Mouse (Mus musculus) CD8-positive naive resting alpha-beta T cell, adult 2 months (primary cell): ENCODE data around the gene Gm5089.

ENCODE experiments used
- DNase-seq, 2 experiments: peaks; one replicate each; pipeline ENCODE4 v3.0.0; 2022; ENCODE audit warnings: low read depth in 2 of 2, low spot score in 2 of 2

Gm5089 gene

GRCm38 (mm10) chr14:122450496-122451382 lies at the start of gene Gm5089:
Gene Gm5089 (minus strand): TSS chr14:122451115.
- no peak for DNase-seq

- DNase-seq = no peak
These were observed 41.1 kb upstream of the Gm5089 start for GRCm38 (mm10) chr14:122492015-122492414.

DNA sequence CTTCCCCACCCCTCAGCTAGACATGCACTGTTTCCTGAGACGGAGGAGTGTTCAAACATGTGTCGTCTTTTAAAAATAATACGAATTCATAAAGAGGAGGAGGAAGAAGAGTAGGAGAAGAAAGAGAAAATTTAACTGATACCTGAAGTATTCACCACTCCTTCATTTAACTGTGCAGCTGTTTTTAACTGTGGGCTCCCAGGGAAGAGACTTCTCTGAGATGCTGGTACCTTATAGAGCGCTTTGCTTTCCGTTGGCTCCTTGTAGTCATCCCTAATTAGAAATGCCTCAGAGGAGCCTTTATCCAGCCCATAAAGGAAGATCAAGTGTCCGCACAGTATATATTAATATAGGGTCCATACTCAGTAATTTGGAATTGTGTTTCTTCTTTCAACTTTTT lies 40.6 kb upstream of the Gm5089 start:
- no peak for DNase-seq

DNA sequence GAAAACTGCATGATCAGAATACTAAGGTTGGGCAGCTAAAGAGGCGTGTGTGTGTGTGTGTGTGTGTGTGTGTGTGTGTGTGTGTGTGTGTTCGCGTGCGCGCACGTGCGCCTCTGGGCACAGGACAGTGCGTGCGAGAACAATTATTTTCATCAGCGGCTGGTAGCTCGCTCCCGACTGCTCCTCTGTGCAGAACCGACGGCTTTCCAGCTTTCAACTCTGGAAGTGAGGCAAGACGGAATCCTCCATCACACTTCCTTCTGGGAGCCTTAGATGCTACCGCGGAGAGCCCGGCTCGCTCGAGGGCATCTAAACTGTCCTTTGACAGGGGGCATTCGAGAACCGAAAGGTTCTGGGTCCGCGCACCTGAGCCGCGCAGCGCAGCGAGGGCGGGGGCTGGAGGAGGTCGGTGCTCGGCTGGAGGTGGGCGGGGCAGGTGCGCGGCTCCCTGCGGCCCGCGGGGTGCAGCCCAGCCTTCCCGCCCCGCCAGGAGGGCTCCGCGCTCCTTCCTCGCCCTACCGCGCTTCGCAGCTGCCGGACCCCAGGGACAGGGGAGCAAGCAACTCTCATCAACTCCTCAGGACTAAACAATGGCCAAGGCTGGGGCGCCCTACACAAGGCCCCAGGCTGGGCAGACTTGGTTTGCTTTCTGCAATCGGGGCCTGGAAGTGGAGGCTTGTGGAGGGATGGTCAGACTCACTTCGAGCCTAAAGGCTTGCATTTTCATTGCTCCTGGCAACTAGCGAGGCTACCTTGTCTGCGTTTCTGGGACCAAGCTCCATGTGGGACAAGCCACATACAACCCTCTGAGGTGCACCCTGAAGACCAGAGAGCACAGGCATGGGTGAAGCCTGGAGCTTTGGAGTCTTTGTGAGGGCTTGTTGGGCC lies 39.8 kb upstream of the Gm5089 start, which contains the start of gene Gm10837:
TSS of gene Gm10837 (plus strand) at position 146 of the 888 bp plus-strand sequence.
- no peak for DNase-seq

DNA sequence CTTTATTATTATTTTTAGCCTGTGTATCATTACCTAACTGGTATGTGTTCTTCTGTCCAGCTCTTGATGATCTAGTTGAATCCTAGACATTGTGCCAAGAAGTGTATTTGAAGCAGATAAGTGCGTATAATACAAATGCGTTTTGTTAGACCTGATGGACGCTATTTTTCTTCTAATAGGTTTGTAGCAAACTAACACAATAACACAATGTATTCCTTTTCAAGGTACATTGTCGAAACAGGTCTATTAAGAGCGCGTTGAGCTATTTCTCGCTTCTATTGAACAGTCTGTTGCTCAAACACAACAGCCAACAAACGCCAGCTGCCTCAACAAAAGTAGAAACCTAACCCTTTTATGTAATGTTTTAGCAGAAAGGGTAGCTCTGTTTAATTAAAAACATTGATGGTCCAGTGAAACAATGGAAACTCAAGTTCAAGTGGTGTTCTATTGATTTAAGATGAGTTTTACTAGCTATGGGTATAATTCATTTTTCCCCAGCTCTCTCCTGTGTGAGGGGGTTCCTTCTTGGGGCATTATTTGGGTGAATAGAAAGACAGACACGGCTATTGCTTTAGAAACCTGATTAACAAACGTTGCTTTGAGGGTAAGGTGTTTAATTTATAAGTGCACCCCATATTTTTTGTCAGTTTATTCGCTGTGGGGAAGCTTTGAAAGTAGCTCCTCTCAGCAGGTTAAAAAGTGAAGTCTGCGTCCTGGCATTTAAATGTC lies 38.9 kb upstream of the Gm5089 start:
- no peak for DNase-seq

DNA sequence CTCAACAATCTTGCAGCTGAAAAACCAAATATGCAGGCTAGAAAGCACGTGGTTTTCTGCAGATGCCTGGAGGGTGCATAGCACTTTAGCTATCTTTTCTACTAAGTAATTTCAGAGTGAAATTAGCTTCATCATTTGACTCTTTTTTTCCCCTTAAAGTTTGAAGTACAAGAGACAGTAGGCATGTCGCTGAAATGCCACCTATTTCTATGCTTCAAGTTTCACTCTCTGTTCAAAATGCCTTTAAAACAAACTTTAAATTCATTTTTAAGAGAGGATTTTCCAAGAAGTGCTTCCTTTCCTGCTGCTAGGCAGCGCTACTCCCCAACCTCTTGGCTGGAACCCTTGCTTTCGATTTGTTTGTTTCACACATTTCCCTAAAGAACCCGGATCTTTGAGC lies 38.1 kb upstream of the Gm5089 start:
- DNase-seq = no peak

DNA sequence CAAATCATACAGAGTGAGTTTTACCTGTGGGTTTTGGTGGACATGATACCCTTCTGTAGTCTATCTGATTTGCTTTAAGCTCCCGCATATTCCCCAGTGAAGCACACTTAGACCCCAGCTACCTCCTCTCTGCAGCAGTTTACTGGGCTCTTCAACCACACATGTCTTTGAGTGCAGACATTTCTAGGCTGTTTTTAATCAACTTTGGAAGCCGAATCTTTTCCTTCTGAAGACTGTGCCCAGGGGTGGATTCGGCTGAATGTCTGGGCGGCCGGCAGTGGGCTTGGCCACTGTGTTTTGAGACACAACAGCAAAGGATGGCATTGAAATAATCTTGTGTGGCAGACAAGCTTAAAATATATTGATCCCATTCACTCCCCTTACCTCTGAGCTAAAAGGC lies 36.5 kb upstream of the Gm5089 start:
- DNase-seq = no peak

GRCm38 (mm10) chr14:122486611-122487010 lies 35.7 kb upstream of the Gm5089 start:
- no peak for DNase-seq

DNA sequence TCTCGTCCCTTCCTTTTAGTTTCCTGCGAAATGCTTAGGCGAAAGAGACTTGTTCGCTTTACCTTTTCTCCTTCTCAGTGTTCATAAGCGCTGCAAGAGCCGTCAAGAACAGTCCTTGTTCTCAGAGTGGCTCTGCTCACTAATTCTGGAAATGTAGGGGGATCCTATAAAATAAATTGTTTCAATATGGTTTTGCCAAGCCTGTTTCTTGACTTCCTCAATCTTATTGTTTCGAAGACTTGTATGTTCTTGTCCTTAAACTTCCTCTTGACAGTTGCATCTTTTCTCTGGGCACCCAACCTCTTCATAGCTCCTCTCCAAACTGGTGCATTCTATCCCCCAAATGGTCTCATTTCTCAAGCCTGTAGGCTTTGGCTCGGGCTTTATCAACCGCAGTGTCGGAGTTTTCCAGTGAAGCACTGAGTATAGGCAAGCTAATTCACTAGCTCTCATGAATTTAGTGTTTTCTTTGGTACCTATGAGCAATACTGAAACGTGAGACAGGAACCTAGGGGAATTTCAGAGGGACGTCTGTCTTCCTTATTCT lies 34.8 kb upstream of the Gm5089 start:
- DNase-seq = no peak

- DNase-seq = no peak
These were observed 34.1 kb upstream of the Gm5089 start for GRCm38 (mm10) chr14:122484844-122485551.

DNA sequence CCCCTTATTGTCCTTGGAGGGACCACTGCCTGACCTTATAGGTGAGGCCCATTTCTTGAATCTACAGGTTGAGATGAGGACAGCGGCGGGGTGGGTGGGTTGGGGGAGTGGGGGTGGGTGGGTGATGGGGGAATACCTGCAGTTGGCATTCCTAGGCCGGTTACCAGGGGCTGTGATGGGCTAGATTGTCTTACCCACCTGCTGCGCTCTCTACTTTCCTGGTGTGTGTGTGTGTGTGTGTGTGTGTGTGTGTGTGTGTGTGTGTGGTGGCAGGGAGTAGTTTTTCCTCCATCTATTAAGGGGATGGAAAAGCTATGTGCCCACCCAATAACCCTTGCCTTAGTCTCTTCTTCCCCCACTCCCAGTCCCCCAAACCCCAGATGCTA lies 33.5 kb upstream of the Gm5089 start:
- DNase-seq = no peak

DNA sequence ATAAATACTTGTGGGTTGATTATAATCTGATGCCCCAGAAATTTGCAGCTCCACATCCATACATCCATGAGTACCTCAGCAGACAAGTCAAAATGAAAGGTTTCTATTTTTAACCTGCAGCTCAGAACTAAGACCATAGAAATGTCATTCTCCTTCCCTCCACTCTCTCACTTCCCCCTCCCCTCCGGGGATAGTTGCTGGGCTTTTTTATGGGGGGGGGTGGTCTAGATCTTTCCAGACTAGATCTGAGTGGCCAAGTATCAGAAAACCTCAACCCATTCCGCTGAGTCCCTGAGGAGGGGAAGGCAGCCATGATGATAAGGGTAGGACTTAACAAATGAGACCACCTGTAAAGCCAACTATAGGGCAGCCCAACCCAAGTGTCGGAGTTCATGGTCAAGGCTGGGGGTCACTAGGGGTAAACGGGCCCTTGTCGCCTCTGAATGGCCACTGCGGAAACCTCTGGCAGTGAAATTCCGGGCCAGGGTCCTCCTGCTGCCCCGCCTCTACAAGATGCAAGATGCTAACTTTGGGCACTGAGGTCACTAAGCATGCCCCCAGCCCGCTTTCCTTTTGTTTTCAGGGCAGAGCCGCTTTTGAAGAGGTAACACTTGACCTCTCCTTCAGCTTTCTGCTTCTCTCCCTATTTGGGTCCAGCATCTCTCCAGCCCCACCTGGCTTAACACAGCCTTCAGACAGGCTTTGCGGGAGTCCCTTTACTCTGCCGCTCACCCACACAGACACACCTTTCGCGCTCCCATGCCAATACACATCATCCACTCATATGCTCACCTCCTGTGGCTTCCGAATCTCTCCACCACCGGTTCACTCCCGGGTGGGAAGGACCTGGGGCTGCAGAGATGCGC lies 32.9 kb upstream of the Gm5089 start:
- no peak for DNase-seq

- no peak for DNase-seq
These were observed 32.1 kb upstream of the Gm5089 start for GRCm38 (mm10) chr14:122483024-122483385.

GRCm38 (mm10) chr14:122482081-122483023 lies 31.4 kb upstream of the Gm5089 start:
- DNase-seq = no peak

DNA sequence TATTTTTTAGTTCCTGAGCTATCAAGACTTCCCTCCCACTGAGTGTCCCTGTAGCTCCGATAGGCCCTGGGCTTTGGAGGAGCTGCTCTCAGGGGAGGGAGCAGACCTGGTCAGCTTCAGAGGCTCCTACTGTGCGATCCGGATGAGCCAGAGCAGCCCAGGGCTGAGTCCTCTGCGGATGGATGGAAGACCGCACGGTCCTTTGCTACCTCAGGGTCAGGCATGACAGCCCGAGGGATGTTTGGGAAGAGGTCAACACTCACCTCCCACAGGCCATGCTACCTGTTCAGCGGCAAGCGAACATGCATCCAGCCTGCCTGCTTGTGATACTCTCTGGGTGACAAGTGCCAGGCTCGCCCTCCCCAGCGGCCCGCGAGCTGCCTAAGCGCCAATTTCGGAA lies 30.3 kb upstream of the Gm5089 start:
- no peak for DNase-seq

DNA sequence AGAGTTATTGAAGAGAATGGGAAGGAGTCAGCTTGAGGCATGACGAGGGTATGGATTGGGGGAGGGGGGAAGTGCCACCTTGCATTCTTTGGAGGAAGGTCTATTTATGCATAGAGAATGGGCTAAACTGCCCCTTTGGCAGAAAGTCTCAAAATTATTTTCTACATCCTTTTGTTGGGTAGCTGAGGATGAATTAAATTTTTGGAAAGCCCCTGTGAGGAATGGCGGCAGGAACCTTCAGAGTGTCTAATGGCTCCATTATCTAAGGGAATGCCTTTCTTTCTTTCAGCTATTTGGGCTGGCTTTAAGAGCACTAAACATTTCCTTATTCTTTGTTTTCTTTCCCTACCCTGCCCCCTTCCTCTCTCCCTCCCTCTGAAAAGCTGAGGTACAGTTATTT lies 29.4 kb upstream of the Gm5089 start:
- DNase-seq = no peak

DNA sequence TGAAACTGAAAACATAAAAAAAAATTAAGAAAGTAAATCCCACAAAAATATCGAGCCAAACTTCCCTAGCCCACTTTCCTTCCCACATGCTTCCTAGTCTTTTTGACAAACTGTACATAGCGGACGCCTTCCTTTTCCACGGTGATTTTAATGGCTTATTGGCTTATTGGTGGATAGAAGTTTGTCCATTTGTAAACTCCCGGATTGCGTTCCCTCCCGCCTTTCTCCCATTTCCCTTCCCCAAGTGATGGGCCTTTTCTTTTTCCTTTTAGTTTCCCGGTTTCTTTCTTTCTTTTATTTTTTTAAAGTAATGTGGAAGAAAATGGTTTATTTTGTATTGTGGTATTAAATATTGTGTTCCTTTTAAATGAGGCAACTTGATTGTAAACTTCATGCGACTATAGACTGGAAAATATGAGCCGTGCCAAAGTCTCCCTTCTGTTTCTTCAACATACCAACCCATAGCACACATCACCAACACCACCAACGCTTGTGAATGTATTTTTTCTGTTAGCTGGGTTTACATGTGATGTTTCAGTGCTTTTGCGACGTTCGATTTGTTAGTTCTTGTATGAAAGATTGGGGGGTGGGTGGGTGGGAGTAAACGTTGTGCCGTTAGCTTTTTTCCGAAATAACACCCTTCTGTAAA lies 28.7 kb upstream of the Gm5089 start:
- DNase-seq = no peak

- no peak for DNase-seq
These were observed 27.7 kb upstream of the Gm5089 start for GRCm38 (mm10) chr14:122478574-122479011.
